ENCODE assay signal across 9 mouse cellular contexts in the genomic region with DNA sequence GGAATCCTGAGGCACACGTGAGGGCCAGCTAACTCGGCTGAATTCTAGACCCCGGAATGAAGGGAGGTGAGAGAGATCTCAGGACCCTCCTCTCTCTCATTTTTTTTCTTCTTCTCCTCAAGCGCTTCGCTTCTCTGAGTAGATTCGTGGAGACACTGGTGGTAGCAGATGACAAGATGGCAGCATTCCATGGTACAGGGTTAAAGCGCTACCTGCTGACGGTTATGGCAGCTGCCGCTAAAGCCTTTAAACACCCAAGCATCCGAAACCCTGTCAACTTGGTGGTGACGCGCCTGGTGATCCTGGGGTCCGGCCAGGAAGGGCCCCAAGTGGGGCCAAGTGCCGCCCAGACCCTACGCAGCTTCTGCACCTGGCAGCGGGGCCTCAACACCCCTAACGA. TPM values are rescaled to one million over a fixed set of nuclear protein-coding genes. Genes with fewer than 3 reads are reported as not detected.
DNase-seq lines count a peak whose midpoint lies in the region; ATAC-seq and TF ChIP-seq lines count a peak whose summit lies in the region.
"Had no signal": no experiment of that assay in that cellular context is flagged by ENCODE, and none has a peak within 500 bp of the region (broad histone marks: within the 10 kb centered on the region; RNA-seq: fewer than 3 reads in every experiment).

No protein-coding gene starts in this region.

- no peak for TF ChIP-seq CTCF in E14TG2a.4 (conservative IDR thresholded peaks at IDR 0.05; ENCODE audit: low read length)

- 0 out of 2 replicates have a peak overlapping the region, but pooled peaks have one; percentile 32 for H3K9ac ChIP-seq in forebrain, embryonic 14.5 days (ENCODE audit: low read length)
- H3K9ac ChIP-seq in liver, embryonic 11.5 days (ENCODE audit: low read depth, low read length), result no peak overlapping the region

- no peaks in the 10 kb centered on the region for H3K9me3 ChIP-seq in heart, embryonic 10.5 days
- no peaks in the 10 kb centered on the region for H3K9me3 ChIP-seq in E14TG2a.4 (ENCODE audit: low read length)
- H3K9me3 ChIP-seq in forebrain, embryonic 14.5 days (replicated peaks; ENCODE audit: control insufficient read depth, low read length), result no peaks in the 10 kb centered on the region
- no peaks in the 10 kb centered on the region for H3K9me3 ChIP-seq in liver, embryonic 11.5 days (ENCODE audit: control insufficient read depth, low read length)

- H3K27ac ChIP-seq in heart, embryonic 10.5 days, result peak overlapping the region; percentile 82
- H3K27ac ChIP-seq in forebrain, embryonic 14.5 days (ENCODE audit: low read depth, low read length), result peak overlapping the region; percentile 58; the same call in 1 of the 2 replicates
- H3K27ac ChIP-seq in liver, embryonic 11.5 days (ENCODE audit: low read depth, low read length), result no peak overlapping the region; the same call in 1 of the 2 replicates

- H3K4me1 ChIP-seq in heart, embryonic 10.5 days, result peaks cover 51% of the 10 kb centered on the region
- peaks cover 78% of the 10 kb centered on the region for H3K4me1 ChIP-seq in E14TG2a.4 (replicated peaks; ENCODE audit: low read depth, low read length)
- peaks cover 31% of the 10 kb centered on the region for H3K4me1 ChIP-seq in forebrain, embryonic 14.5 days (ENCODE audit: control insufficient read depth, insufficient read depth, low read length)
- H3K4me1 ChIP-seq in liver, embryonic 11.5 days (replicated peaks; ENCODE audit: control insufficient read depth, insufficient read depth, low read length), result peaks cover 22% of the 10 kb centered on the region

- WGBS in heart, embryonic 10.5 days, result 53% methylated on average over 17 of the region's 17 CpGs
- 52% methylated on average over 17 of the region's 17 CpGs for WGBS in forebrain, embryonic 14.5 days
- WGBS in liver, embryonic 11.5 days, result 62% methylated on average over 17 of the region's 17 CpGs

- H3K4me2 ChIP-seq in forebrain, embryonic 14.5 days (ENCODE audit: low read length), result peak overlapping the region; percentile 52
- H3K4me2 ChIP-seq in liver, embryonic 11.5 days, result peak overlapping the region; percentile 4; the same call in 1 of the 2 replicates

- H3K4me3 ChIP-seq in heart, embryonic 10.5 days, result peak overlapping the region; percentile 49; the same call in 1 of the 2 replicates
- peak overlapping the region; percentile 76 for H3K4me3 ChIP-seq in E14TG2a.4 (replicated peaks; ENCODE audit: low read length)
- peak overlapping the region; percentile 1; the same call in 1 of the 2 replicates for H3K4me3 ChIP-seq in forebrain, embryonic 14.5 days (ENCODE audit: low read depth, low read length)
- H3K4me3 ChIP-seq in liver, embryonic 11.5 days (ENCODE audit: low read depth, low read length), result no peak overlapping the region

- no peak for DNase-seq in heart, embryonic 10.5 days (ENCODE audit: low spot score)
- DNase-seq in heart, postnatal 10 days, result no peak
- DNase-seq in forebrain, embryonic 14.5 days (ENCODE audit: low spot score), result no peak
- DNase-seq in liver, embryonic 11.5 days (ENCODE audit: low spot score), result no peak
- no peak for DNase-seq in layer of hippocampus, postnatal 14 days (ENCODE audit: low spot score in 2 of 2)
- no peak for DNase-seq in kidney, adult 18-20 months
- DNase-seq: B cell, adult 2 months had no signal

- no peak for ATAC-seq in forebrain, embryonic 14.5 days
- no peak for ATAC-seq in liver, embryonic 11.5 days (replicated peaks; ENCODE audit: low FRiP score)
- no peak for ATAC-seq in megakaryocyte progenitor cell, adult 5-6 weeks (replicated peaks; ENCODE audit: poor library complexity)

- H3K36me3 ChIP-seq in heart, embryonic 10.5 days, result peaks cover 4% of the 10 kb centered on the region; the same call in 1 of the 2 replicates
- no peaks in the 10 kb centered on the region for H3K36me3 ChIP-seq in E14TG2a.4 (ENCODE audit: insufficient read depth, low read length)
- no peaks in the 10 kb centered on the region for H3K36me3 ChIP-seq in forebrain, embryonic 14.5 days (ENCODE audit: control insufficient read depth, insufficient read depth, low read length)
- no peaks in the 10 kb centered on the region for H3K36me3 ChIP-seq in liver, embryonic 11.5 days (ENCODE audit: control insufficient read depth, insufficient read depth, low read length)

- 0 out of 2 replicates have a peak, but pooled peaks cover 7% of the 10 kb centered on the region for H3K27me3 ChIP-seq in heart, embryonic 10.5 days (ENCODE audit: insufficient read depth, poor library complexity, severe bottlenecking)
- peaks cover 21% of the 10 kb centered on the region for H3K27me3 ChIP-seq in E14TG2a.4 (ENCODE audit: insufficient read depth, low read length)
- no peaks in the 10 kb centered on the region for H3K27me3 ChIP-seq in forebrain, embryonic 14.5 days (replicated peaks; ENCODE audit: control insufficient read depth, insufficient read depth, low read length)
- H3K27me3 ChIP-seq in liver, embryonic 11.5 days (replicated peaks; ENCODE audit: control insufficient read depth, insufficient read depth, low read length), result peaks cover 12% of the 10 kb centered on the region

- intact Hi-C loops in heart, postnatal 10 days (cut with DNase I), result no loop called here

RNA-seq across cellular contexts. Expression of a gene that starts 1.2 kb away (rescaled TPM):
- 390 and 470 TPM in 2 replicates for polyA plus RNA-seq in heart, embryonic 10.5 days (2016; fragmentation: Nextera tagmentation; extraction: Ambion mirVana)
- 1,000 to 10,000 TPM; 1,054 to 1,076 TPM for total RNA-seq in heart, postnatal 10 days (2021)
- polyA plus RNA-seq in forebrain, embryonic 14.5 days (2014; fragmentation: Nextera tagmentation; extraction: Ambion mirVana), result 244 and 260 TPM in 2 replicates
- polyA plus RNA-seq in liver, embryonic 11.5 days (2014; fragmentation: Nextera tagmentation; extraction: Ambion mirVana), result 256 and 262 TPM in 2 replicates
- 100 to 1,000 TPM; 274 to 282 TPM for total RNA-seq in layer of hippocampus, postnatal 14 days (2021)
- 255 and 280 TPM in 2 replicates for total RNA-seq in megakaryocyte progenitor cell, adult 5-6 weeks (2015)
- 323 and 395 TPM in 2 replicates for total RNA-seq in megakaryocyte progenitor cell, adult 5-6 weeks (2017)

RNA-seq across cellular contexts. Expression of a gene that starts 2.2 kb away (rescaled TPM):
- 2.6 and 2.8 TPM in 2 replicates for polyA plus RNA-seq in heart, embryonic 10.5 days (2016; fragmentation: Nextera tagmentation; extraction: Ambion mirVana)
- 1 to 10 TPM; 5.1 to 7.8 TPM for total RNA-seq in heart, postnatal 10 days (2021)
- polyA plus RNA-seq in forebrain, embryonic 14.5 days (2014; fragmentation: Nextera tagmentation; extraction: Ambion mirVana), result 2.5 and 3.9 TPM in 2 replicates
- polyA plus RNA-seq in liver, embryonic 11.5 days (2014; fragmentation: Nextera tagmentation; extraction: Ambion mirVana), result 1.6 and 2.0 TPM in 2 replicates
- 10 to 100 TPM; 31.5 to 34.6 TPM for total RNA-seq in layer of hippocampus, postnatal 14 days (2021)
- total RNA-seq in megakaryocyte progenitor cell, adult 5-6 weeks (2015), result not detected in 2 replicates
- not detected in 2 replicates for total RNA-seq in megakaryocyte progenitor cell, adult 5-6 weeks (2017)

RNA-seq across cellular contexts. Expression of a gene that starts 17.7 kb away (rescaled TPM):
- polyA plus RNA-seq in heart, embryonic 10.5 days (2016; fragmentation: Nextera tagmentation; extraction: Ambion mirVana), result 53.3 and 62.4 TPM in 2 replicates
- 10 to 100 TPM; 28.0 to 28.6 TPM for total RNA-seq in heart, postnatal 10 days (2021)
- 74.9 and 94.2 TPM in 2 replicates for polyA plus RNA-seq in forebrain, embryonic 14.5 days (2014; fragmentation: Nextera tagmentation; extraction: Ambion mirVana)
- 49.0 and 50.6 TPM in 2 replicates for polyA plus RNA-seq in liver, embryonic 11.5 days (2014; fragmentation: Nextera tagmentation; extraction: Ambion mirVana)
- 10 to 100 TPM; 54.8 to 62.8 TPM for total RNA-seq in layer of hippocampus, postnatal 14 days (2021)
- total RNA-seq in megakaryocyte progenitor cell, adult 5-6 weeks (2015), result 14.7 and 16.1 TPM in 2 replicates
- total RNA-seq in megakaryocyte progenitor cell, adult 5-6 weeks (2017), result 18.0 and 22.6 TPM in 2 replicates

RNA-seq across cellular contexts. Expression of a gene that starts 18.2 kb away (rescaled TPM):
- 4.9 and 12.1 TPM in 2 replicates for polyA plus RNA-seq in heart, embryonic 10.5 days (2016; fragmentation: Nextera tagmentation; extraction: Ambion mirVana)
- total RNA-seq in heart, postnatal 10 days (2021), result 1 to 10 TPM; 9.0 to 9.6 TPM
- polyA plus RNA-seq in forebrain, embryonic 14.5 days (2014; fragmentation: Nextera tagmentation; extraction: Ambion mirVana), result 25.1 and 31.5 TPM in 2 replicates
- polyA plus RNA-seq in liver, embryonic 11.5 days (2014; fragmentation: Nextera tagmentation; extraction: Ambion mirVana), result 70.9 and 83.6 TPM in 2 replicates
- total RNA-seq in layer of hippocampus, postnatal 14 days (2021), result 10 to 100 TPM; 14.4 to 14.6 TPM
- 293 and 379 TPM in 2 replicates for total RNA-seq in megakaryocyte progenitor cell, adult 5-6 weeks (2015)
- 101 and 178 TPM in 2 replicates for total RNA-seq in megakaryocyte progenitor cell, adult 5-6 weeks (2017)

RNA-seq across cellular contexts. Expression of a gene that starts 27.6 kb away (rescaled TPM):
- polyA plus RNA-seq in heart, embryonic 10.5 days (2016; fragmentation: Nextera tagmentation; extraction: Ambion mirVana), result 16.2 and 315 TPM in 2 replicates
- 1 to 10 TPM; 2.3 to 4.2 TPM for total RNA-seq in heart, postnatal 10 days (2021)
- polyA plus RNA-seq in forebrain, embryonic 14.5 days (2014; fragmentation: Nextera tagmentation; extraction: Ambion mirVana), result 0.88 and 1.9 TPM in 2 replicates
- 2,189 and 2,339 TPM in 2 replicates for polyA plus RNA-seq in liver, embryonic 11.5 days (2014; fragmentation: Nextera tagmentation; extraction: Ambion mirVana)
- 1 to 10 TPM; 1.3 to 3.2 TPM for total RNA-seq in layer of hippocampus, postnatal 14 days (2021)
- total RNA-seq in megakaryocyte progenitor cell, adult 5-6 weeks (2015), result 0.94 and 2.3 TPM in 2 replicates
- not detected in 2 replicates for total RNA-seq in megakaryocyte progenitor cell, adult 5-6 weeks (2017)

Comparison
In these comparisons a context has a peak if more than half of its experiments do, and no peak if none do; other contexts are left out.
1. RNA of a gene that starts 2.2 kb away (total RNA-seq): 31.5 to 34.6 TPM in layer of hippocampus, postnatal 14 days and 5.1 to 7.8 TPM in heart, postnatal 10 days; not detected in megakaryocyte progenitor cell, adult 5-6 weeks; every median in the first group is over 4 times any median in the second.